Mouse (Mus musculus) small intestine, adult 2 months (tissue): ENCODE measurements at regions not wholly inside any gene's neighbourhood (a gene's known extent, or its start where the extent isn't known, plus 50 kb on each side); places are given as distances from the start of the nearest gene placed in this dataset.

Experiments
- CTCF ChIP-seq: fragments of 200-500 bp; IDR thresholded peaks from 2 replicates; pipeline ENCODE4 v1.5.1; 2012; ENCODE audit warnings: low read depth, mild to moderate bottlenecking, control low read depth, inconsistent platforms, low read length, moderate library complexity, mixed read lengths; ENCODE audit not compliant: insufficient replicate concordance, insufficient read length; ENCODE audit errors: extremely low read depth
- POLR2A ChIP-seq: fragments of 200-500 bp; IDR thresholded peaks from 2 replicates; pipeline ENCODE4 v1.6.1; 2012; ENCODE audit warnings: low read depth, mild to moderate bottlenecking, control low read depth, inconsistent platforms, low read length, moderate library complexity

DNA sequence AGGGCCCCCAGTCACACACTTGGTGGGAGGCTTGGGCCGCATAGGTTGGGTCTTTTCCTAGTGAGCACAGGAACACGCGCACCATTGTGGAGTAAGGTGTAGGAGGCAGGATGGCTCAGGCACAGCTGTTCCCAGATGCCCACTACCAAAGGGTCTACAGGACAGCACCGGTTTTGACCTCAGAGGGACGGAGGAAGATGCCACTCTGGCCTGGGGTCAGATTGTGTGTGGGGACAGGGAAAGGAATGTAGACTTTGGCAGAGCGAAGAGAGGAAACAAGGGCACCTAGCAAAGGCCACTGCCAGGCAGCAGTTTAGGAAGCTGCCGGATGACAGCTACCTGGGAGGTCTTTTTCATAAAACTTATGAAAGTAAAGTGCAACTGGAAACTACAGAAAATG is 73.5 kb upstream of the Slc25a13 start:
- no peak for TF ChIP-seq CTCF
- TF ChIP-seq POLR2A = no peak
